Mouse (Mus musculus) kidney, adult 18-20 months (tissue): ENCODE data around the gene Nr2f6.

Experiments used
- DNase-seq: peaks from one replicate; pipeline ENCODE4 v3.0.0; 2021

The Nr2f6 gene

GRCm38 (mm10) chr8:71388267-71388666, 6.5 kb upstream of the Nr2f6 start:
- no peak for DNase-seq

- DNase-seq = no peak
These were observed 3.6 kb upstream of the Nr2f6 start for GRCm38 (mm10) chr8:71385212-71385835.

- no peak for DNase-seq
These were observed 2.1 kb upstream of the Nr2f6 start for GRCm38 (mm10) chr8:71383860-71384259.

- peak; percentile 54 for DNase-seq
These were observed 1.6 kb upstream of the Nr2f6 start for GRCm38 (mm10) chr8:71383396-71383795.

- DNase-seq = peak; percentile 90
These were observed 506 bp upstream of the Nr2f6 start for GRCm38 (mm10) chr8:71381971-71382961.

GRCm38 (mm10) chr8:71380178-71381171, 1.3 kb downstream of the Nr2f6 start:
- DNase-seq = peak; percentile 53

- peak; percentile 46 for DNase-seq
These were observed 2.2 kb downstream of the Nr2f6 start for GRCm38 (mm10) chr8:71379512-71380075.

- DNase-seq = no peak
These were observed 2.8 kb downstream of the Nr2f6 start for GRCm38 (mm10) chr8:71379008-71379407.

- peak; percentile 40 for DNase-seq
These were observed 5.2 kb downstream of the Nr2f6 start for GRCm38 (mm10) chr8:71376423-71377030.

- peak; percentile 90 for DNase-seq
These were observed 6.0 kb downstream of the Nr2f6 start for GRCm38 (mm10) chr8:71375581-71376422.

- peak; percentile 52 for DNase-seq
These were observed 7.0 kb downstream of the Nr2f6 start for GRCm38 (mm10) chr8:71374616-71375206.

- DNase-seq = no peak
These were observed 8.8 kb downstream of the Nr2f6 start for GRCm38 (mm10) chr8:71373000-71373399.

GRCm38 (mm10) chr8:71372427-71372826, 9.3 kb downstream of the Nr2f6 start:
- no peak for DNase-seq

GRCm38 (mm10) chr8:71371236-71371848, 10.4 kb downstream of the Nr2f6 start, which contains the start of gene Ocel1:
Ocel1 (plus strand) TSS chr8:71371298.
- peak; percentile 98 for DNase-seq

GRCm38 (mm10) chr8:71370711-71371235, 11.0 kb downstream of the Nr2f6 start:
- no peak for DNase-seq

GRCm38 (mm10) chr8:71369040-71369718, 12.6 kb downstream of the Nr2f6 start:
- DNase-seq = no peak

GRCm38 (mm10) chr8:71368366-71368765, 13.4 kb downstream of the Nr2f6 start:
- no peak for DNase-seq

GRCm38 (mm10) chr8:71367529-71368176, 14.1 kb downstream of the Nr2f6 start:
- DNase-seq = no peak
